Mouse (Mus musculus) urinary bladder, adult 2 months (tissue): ENCODE data around the gene 4933430I17Rik. TPM values are rescaled to one million over a fixed set of nuclear protein-coding genes. Genes with fewer than 3 reads are reported as not detected.

Experiments
- polyA plus RNA-seq: library from polyadenylated mRNA; depleted of rRNA; stranded (reverse); fragments of >200 nt; gene quantifications from 2 replicates; pipeline ENCODE4 v1.2.3, GENCODE M21; 2012; rRNA removed

4933430I17Rik gene
- polyA plus RNA-seq, 1 experiment: 0.21 TPM

Other genes starting within 250 kb of the 4933430I17Rik start
- gene Fkbp15, start 164.8 kb upstream of the 4933430I17Rik start, polyA plus RNA-seq: 25.5 and 25.9 TPM in 2 replicates
- 15.5 and 18.1 TPM in 2 replicates for gene Slc31a1, start 164.6 kb upstream of the 4933430I17Rik start, polyA plus RNA-seq
- gene Cdc26, start 116.7 kb upstream of the 4933430I17Rik start, polyA plus RNA-seq: 72.6 and 74.0 TPM in 2 replicates
- 11.7 and 11.8 TPM in 2 replicates for gene Prpf4, start 116.6 kb upstream of the 4933430I17Rik start, polyA plus RNA-seq
- 0.08 and 0.19 TPM in 2 replicates for gene Rnf183, start 90.1 kb upstream of the 4933430I17Rik start, polyA plus RNA-seq
- gene Wdr31, start 54.5 kb upstream of the 4933430I17Rik start, polyA plus RNA-seq: 2.2 and 2.8 TPM in 2 replicates
- 14.2 and 17.5 TPM in 2 replicates for gene Bspry, start 45.3 kb upstream of the 4933430I17Rik start, polyA plus RNA-seq
- 6.6 and 6.7 TPM in 2 replicates for gene Hdhd3, start 21.9 kb upstream of the 4933430I17Rik start, polyA plus RNA-seq
- 32.0 and 34.9 TPM in 2 replicates for gene Alad, start 5.5 kb upstream of the 4933430I17Rik start, polyA plus RNA-seq
- 32.1 and 33.0 TPM in 2 replicates for gene Pole3, start 301 bp upstream of the 4933430I17Rik start, polyA plus RNA-seq
- 56.4 and 57.0 TPM in 2 replicates for gene Rgs3, start 34.5 kb downstream of the 4933430I17Rik start, polyA plus RNA-seq